Mouse (Mus musculus): ENCODE results near the gene Ttc3. TPM values are rescaled to one million over a fixed set of nuclear protein-coding genes. Genes with fewer than 3 reads are reported as not detected.

Ttc3 gene
- polyA plus RNA-seq, 1 experiment from 2014 or later: 68.9 TPM

DNA sequence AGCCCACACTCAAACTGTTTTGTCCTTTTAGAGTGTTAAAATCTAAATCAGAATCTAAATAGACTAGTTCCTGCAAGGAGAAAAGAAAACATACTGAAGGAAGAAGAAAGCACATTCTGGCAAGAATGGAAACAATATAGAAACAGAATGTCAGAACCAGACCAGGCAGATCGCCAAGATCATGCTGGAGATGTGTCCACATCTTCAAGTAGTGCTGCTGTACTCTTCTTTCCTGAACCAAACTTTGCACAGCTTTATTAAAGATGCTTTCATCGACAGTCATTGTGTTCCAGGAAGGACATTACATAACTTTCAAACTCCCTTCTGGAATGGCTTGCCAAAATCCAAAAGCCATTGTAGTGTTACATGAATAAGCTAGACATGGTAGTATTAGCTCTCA lies 66.4 kb downstream of the Ttc3 start:
- WGBS: 64% methylated on average over 2 of the region's 2 CpGs
- no peak for ATAC-seq
- peaks cover 15% of the 10 kb centered on the region; the same call in 1 of the 2 replicates for H3K36me3 ChIP-seq (ENCODE audit: insufficient read depth, low read length)

DNA sequence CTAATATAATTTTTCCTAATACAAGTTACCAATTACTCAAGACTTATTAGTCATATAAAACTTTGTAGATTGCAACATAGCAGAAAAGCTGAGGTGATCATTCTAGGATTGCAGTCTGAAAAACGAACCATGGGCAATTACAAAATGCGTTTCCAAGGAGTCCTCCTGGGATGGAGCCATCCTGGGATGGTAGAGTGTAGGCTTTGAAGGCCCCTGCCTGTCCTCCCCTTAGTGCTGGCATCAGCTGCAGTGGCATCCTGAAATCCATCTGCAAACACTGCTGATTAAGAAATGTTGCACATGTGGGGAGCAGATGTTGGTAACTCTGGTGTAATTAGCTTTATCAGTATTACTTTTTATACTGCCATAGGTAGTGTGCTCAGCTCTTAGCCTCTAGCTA lies 70.9 kb downstream of the Ttc3 start:
- Histone ChIP-seq H3K4me1 (ENCODE audit: insufficient read depth, low read depth, low read length) (no peaks in the 10 kb centered on the region), H3K27ac (ENCODE audit: low read length) (no peak overlapping the region), H3K27me3 (replicated peaks; ENCODE audit: insufficient read depth, low read length) (no peaks in the 10 kb centered on the region), H3K36me3 (ENCODE audit: insufficient read depth, low read length) (peaks cover 20% of the 10 kb centered on the region; the same call in 1 of the 2 replicates), H3K9ac (replicated peaks; ENCODE audit: low read depth) (no peak overlapping the region), H3K4me2 (replicated peaks; ENCODE audit: low read depth, low read length) (no peak overlapping the region), H3K4me3 (ENCODE audit: low read depth, low read length) (no peak overlapping the region), H3K9me3 (ENCODE audit: low read length) (no peaks in the 10 kb centered on the region)
- DNase-seq (ENCODE audit: low spot score) (peak; percentile 15), ATAC-seq (no peak)
- 89% methylated on average over 2 of the region's 2 CpGs for WGBS
- TF ChIP-seq CTCF (IDR thresholded peaks at IDR 0.05) (no peak), EP300 (IDR thresholded peaks at IDR 0.05) (no peak)

More for the DNA sequence above, 66.4 kb downstream of the Ttc3 start:
- H3K27me3 ChIP-seq (replicated peaks; ENCODE audit: insufficient read depth, low read length): no peaks in the 10 kb centered on the region
- 0 out of 2 replicates have a peak overlapping the region, but pooled peaks have one; percentile 43 for H3K27ac ChIP-seq (ENCODE audit: low read length)
- no peaks in the 10 kb centered on the region for H3K9me3 ChIP-seq (ENCODE audit: low read length)
- DNase-seq (ENCODE audit: low spot score): peak; percentile 66
- TF ChIP-seq CTCF (IDR thresholded peaks at IDR 0.05) (no peak), EP300 (IDR thresholded peaks at IDR 0.05) (no peak)
- no peak overlapping the region for H3K4me2 ChIP-seq (replicated peaks; ENCODE audit: low read depth, low read length)
- 0 out of 2 replicates have a peak, but pooled peaks cover 2% of the 10 kb centered on the region for H3K4me1 ChIP-seq (ENCODE audit: insufficient read depth, low read depth, low read length)
- no peak overlapping the region for H3K4me3 ChIP-seq (ENCODE audit: low read depth, low read length)
- no peak overlapping the region for H3K9ac ChIP-seq (replicated peaks; ENCODE audit: low read depth)

DNA sequence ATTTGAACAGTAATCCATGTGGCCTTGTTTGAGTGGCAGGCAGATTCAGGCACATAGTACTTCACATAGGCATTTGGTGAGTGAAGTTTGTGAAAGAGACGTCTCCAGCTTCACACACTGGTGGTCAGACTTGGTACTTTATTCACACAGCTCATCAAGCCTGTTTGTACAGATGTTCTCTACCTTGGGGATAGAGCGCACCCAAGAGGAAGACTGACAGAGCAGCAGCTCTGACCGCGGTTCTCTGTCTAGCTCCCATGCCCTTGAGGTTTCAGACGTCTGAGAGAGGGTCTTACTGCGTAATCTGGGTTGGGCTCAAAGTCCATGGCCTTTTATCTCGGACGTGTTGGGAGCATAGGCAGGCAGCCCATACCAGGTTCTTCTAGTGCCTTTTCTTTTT lies 78.7 kb downstream of the Ttc3 start:
- Histone ChIP-seq H3K9ac (replicated peaks; ENCODE audit: low read depth) (no peak overlapping the region), H3K27me3 (replicated peaks; ENCODE audit: insufficient read depth, low read length) (no peaks in the 10 kb centered on the region), H3K27ac (ENCODE audit: low read length) (no peak overlapping the region), H3K4me2 (replicated peaks; ENCODE audit: low read depth, low read length) (no peak overlapping the region), H3K4me3 (ENCODE audit: low read depth, low read length) (no peak overlapping the region), H3K4me1 (ENCODE audit: insufficient read depth, low read depth, low read length) (0 out of 2 replicates have a peak, but pooled peaks cover 5% of the 10 kb centered on the region), H3K9me3 (ENCODE audit: low read length) (no peaks in the 10 kb centered on the region), H3K36me3 (ENCODE audit: insufficient read depth, low read length) (peaks cover 26% of the 10 kb centered on the region; the same call in 1 of the 2 replicates)
- TF ChIP-seq EP300 (IDR thresholded peaks at IDR 0.05): no peak
- peak; percentile 64 for TF ChIP-seq CTCF (IDR thresholded peaks at IDR 0.05)
- ATAC-seq: peak; percentile 20; the same call in 1 of the 2 replicates
- 76% methylated on average over 8 of the region's 8 CpGs for WGBS
- peak; percentile 45 for DNase-seq (ENCODE audit: low spot score)

DNA sequence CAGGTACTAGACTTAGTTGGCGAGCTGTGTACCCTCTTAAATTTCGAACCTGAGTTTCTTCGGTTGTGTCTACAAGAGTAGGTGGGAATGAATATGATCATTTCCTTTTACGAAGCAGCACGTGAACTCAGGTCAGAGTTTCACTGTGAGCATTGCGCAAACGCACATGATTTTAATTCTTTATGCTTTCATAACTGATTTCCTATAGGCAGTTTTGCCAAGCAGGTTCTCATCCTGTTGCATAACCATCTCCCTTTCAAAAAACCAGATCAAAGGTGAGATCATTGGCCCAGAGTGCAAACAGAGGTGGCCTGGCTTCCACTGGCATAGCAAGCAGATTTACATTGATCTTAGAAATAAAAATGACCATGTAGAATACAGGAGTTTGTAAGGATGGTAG lies 79.2 kb downstream of the Ttc3 start:
- peaks cover 30% of the 10 kb centered on the region; the same call in 1 of the 2 replicates for H3K36me3 ChIP-seq (ENCODE audit: insufficient read depth, low read length)
- 78% methylated on average over 7 of the region's 7 CpGs for WGBS
- no peak overlapping the region for H3K9ac ChIP-seq (replicated peaks; ENCODE audit: low read depth)
- H3K4me2 ChIP-seq (replicated peaks; ENCODE audit: low read depth, low read length): no peak overlapping the region
- 0 out of 2 replicates have a peak, but pooled peaks cover 5% of the 10 kb centered on the region for H3K4me1 ChIP-seq (ENCODE audit: insufficient read depth, low read depth, low read length)
- TF ChIP-seq EP300 (IDR thresholded peaks at IDR 0.05) (peak; percentile 54; the same call in 1 of the 2 replicates), CTCF (IDR thresholded peaks at IDR 0.05) (no peak)
- no peaks in the 10 kb centered on the region for H3K27me3 ChIP-seq (replicated peaks; ENCODE audit: insufficient read depth, low read length)
- no peaks in the 10 kb centered on the region for H3K9me3 ChIP-seq (ENCODE audit: low read length)
- H3K4me3 ChIP-seq (ENCODE audit: low read depth, low read length): no peak overlapping the region
- no peak overlapping the region for H3K27ac ChIP-seq (ENCODE audit: low read length)
- DNase-seq (ENCODE audit: low spot score) (peak; percentile 55), ATAC-seq (peak; percentile 46)

DNA sequence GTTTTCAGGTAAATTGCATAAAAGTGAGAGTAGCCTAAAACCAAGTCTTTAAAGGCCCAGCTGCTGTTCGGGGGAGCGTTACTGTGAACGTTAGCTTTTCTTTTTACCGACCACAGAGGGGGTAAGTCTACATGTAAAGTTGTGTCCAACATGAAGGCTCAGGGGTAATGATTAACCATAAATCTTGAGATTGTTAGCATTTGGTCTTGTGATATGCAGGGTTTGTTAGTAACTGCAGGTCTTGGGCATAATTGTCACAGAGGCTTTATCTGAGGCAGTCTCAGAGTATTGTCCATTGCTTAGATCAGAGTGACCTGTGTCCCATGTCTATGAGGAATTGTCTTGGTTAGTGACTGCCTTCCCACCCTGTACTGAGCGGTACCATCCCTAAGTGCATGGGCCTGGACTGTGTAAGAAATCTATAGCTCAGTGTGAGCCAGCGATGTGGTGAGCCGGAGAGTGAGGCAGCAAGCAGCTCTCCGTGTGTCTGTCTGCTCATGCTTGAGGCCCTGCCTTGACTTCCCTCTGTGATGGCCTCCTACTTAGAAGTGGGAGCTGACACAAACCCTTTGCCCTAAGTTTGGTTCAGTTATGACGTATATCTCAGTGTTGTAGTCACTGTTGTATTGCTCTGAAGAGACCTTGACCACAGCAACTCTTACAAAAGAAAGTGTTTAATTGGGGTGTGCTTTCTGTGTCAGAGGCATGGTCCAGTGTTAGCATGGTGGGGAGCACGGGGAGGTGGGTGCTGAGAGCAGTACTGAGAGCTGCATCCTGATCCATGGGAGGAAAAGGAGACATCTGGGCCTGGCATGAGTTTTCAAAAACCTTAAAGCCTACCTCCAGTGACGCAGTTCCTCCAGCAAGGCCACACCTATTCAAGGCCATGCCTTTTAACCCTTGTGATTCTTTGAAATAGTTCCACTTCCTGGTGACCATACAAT lies 81.4 kb downstream of the Ttc3 start:
- TF ChIP-seq EP300 (IDR thresholded peaks at IDR 0.05): no peak
- no peak for TF ChIP-seq CTCF (IDR thresholded peaks at IDR 0.05)
- 74% methylated on average over 11 of the region's 11 CpGs for WGBS
- no peak overlapping the region for H3K9ac ChIP-seq (replicated peaks; ENCODE audit: low read depth)
- H3K27me3 ChIP-seq (replicated peaks; ENCODE audit: insufficient read depth, low read length): no peaks in the 10 kb centered on the region
- peaks cover 30% of the 10 kb centered on the region; the same call in 1 of the 2 replicates for H3K36me3 ChIP-seq (ENCODE audit: insufficient read depth, low read length)
- H3K27ac ChIP-seq (ENCODE audit: low read length): 0 out of 2 replicates have a peak overlapping the region, but pooled peaks have one; percentile 26
- 0 out of 2 replicates have a peak, but pooled peaks cover 5% of the 10 kb centered on the region for H3K4me1 ChIP-seq (ENCODE audit: insufficient read depth, low read depth, low read length)
- H3K4me2 ChIP-seq (replicated peaks; ENCODE audit: low read depth, low read length): no peak overlapping the region
- peak; percentile 37; the same call in 1 of the 2 replicates for ATAC-seq
- peak; percentile 48 for DNase-seq (ENCODE audit: low spot score)
- no peak overlapping the region for H3K4me3 ChIP-seq (ENCODE audit: low read depth, low read length)
- H3K9me3 ChIP-seq (ENCODE audit: low read length): no peaks in the 10 kb centered on the region

DNA sequence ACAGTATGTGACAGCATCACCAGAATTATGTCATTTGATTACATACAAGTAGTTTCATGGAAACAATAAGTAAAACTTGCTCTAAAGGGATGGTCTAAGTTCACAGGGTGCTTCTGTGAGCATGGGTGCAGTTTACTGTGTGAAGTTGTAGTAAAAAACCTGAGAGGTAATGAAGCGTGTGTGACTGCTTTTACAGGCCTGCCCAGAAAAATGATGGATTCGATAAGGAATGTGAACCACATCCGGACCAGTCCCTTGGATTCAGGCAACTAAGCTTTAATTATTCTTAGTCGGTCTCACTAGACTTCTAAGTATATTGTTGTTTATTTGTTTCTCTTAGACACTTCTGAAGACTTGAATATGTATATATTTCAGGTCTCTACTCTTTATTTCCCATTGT lies 82.3 kb downstream of the Ttc3 start:
- H3K36me3 ChIP-seq (ENCODE audit: insufficient read depth, low read length): peaks cover 30% of the 10 kb centered on the region; the same call in 1 of the 2 replicates
- no peak overlapping the region for H3K27ac ChIP-seq (ENCODE audit: low read length)
- ATAC-seq (no peak), DNase-seq (ENCODE audit: low spot score) (peak; percentile 9)
- H3K9me3 ChIP-seq (ENCODE audit: low read length): no peaks in the 10 kb centered on the region
- TF ChIP-seq CTCF (IDR thresholded peaks at IDR 0.05): no peak
- TF ChIP-seq EP300 (IDR thresholded peaks at IDR 0.05): no peak
- no peak overlapping the region for H3K4me2 ChIP-seq (replicated peaks; ENCODE audit: low read depth, low read length)
- H3K9ac ChIP-seq (replicated peaks; ENCODE audit: low read depth): no peak overlapping the region
- WGBS: 59% methylated on average over 4 of the region's 4 CpGs
- H3K4me3 ChIP-seq (ENCODE audit: low read depth, low read length): no peak overlapping the region
- no peaks in the 10 kb centered on the region for H3K27me3 ChIP-seq (replicated peaks; ENCODE audit: insufficient read depth, low read length)
- 0 out of 2 replicates have a peak, but pooled peaks cover 5% of the 10 kb centered on the region for H3K4me1 ChIP-seq (ENCODE audit: insufficient read depth, low read depth, low read length)

Measured in lung, postnatal 0 days (tissue).